Mouse (Mus musculus): Measurements from ENCODE around the gene Socs5. TPM values are rescaled to one million over a fixed set of nuclear protein-coding genes. Genes with fewer than 3 reads are reported as not detected.
A peak's percentile ranks its signal among the peaks of the same experiment; 100 is the strongest.

The Socs5 gene
- polyA plus RNA-seq, 1 experiment from 2014 or later: 8.7 TPM

- H3K9ac ChIP-seq (ENCODE audit: low read length): no peak overlapping the region
- H3K4me3 ChIP-seq (replicated peaks; ENCODE audit: low read length): no peak overlapping the region
- no peak overlapping the region for H3K4me2 ChIP-seq (ENCODE audit: low read depth, low read length)
- no peaks in the 10 kb centered on the region for H3K36me3 ChIP-seq (ENCODE audit: control insufficient read depth, insufficient read depth, low read length)
- no peak overlapping the region for H3K27ac ChIP-seq (ENCODE audit: low read length)
- H3K9me3 ChIP-seq (replicated peaks; ENCODE audit: control insufficient read depth, low read length): no peaks in the 10 kb centered on the region; the same call in 1 of the 2 replicates
- WGBS: 77% methylated on average over 8 of the region's 8 CpGs
- peaks cover 11% of the 10 kb centered on the region for H3K4me1 ChIP-seq (ENCODE audit: control insufficient read depth, insufficient read depth, low read length)
- no peak for ATAC-seq (ENCODE audit: insufficient read depth, low FRiP score)
- H3K27me3 ChIP-seq (ENCODE audit: control insufficient read depth, insufficient read depth, low read length): no peaks in the 10 kb centered on the region; the same call in 1 of the 2 replicates
These were observed 74.3 kb downstream of the Socs5 start for GRCm38 (mm10) chr17:87181683-87182346.

DNA sequence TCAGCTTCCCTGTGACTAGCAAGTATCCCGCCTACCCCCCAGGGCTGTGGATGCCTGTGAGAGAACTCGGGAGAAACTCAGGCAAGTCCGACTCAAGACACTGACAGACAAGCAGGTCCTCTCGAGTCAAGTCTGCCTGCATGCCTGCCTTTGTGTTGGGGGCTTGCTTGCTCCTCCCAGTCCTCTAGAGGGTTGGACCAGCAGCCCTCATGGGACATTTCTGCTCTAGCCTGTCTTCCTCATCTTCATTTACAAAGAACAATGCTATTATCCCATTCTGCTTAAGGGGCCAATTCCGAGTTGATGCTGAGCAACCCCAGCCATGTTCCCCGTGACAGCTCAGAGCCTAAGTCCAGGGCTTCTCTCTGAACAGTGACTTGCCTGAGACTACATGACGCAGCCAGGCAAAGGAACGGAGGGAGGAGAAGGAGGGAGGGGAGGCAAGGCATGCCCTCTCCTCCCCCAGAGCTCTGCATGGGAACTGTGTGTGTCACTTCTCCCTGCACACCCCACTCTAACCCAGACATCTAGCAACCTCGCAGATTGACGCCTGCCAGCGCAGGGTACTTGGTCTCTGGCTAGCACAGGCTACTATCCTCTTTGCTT lies 78.1 kb downstream of the Socs5 start:
- no peak overlapping the region for H3K4me2 ChIP-seq (ENCODE audit: low read depth, low read length)
- H3K4me3 ChIP-seq (replicated peaks; ENCODE audit: low read length): no peak overlapping the region
- no peaks in the 10 kb centered on the region; the same call in 1 of the 2 replicates for H3K4me1 ChIP-seq (ENCODE audit: control insufficient read depth, insufficient read depth, low read length)
- no peak overlapping the region for H3K27ac ChIP-seq (ENCODE audit: low read length)
- no peaks in the 10 kb centered on the region; the same call in 1 of the 2 replicates for H3K27me3 ChIP-seq (ENCODE audit: control insufficient read depth, insufficient read depth, low read length)
- H3K36me3 ChIP-seq (ENCODE audit: control insufficient read depth, insufficient read depth, low read length): no peaks in the 10 kb centered on the region
- H3K9me3 ChIP-seq (replicated peaks; ENCODE audit: control insufficient read depth, low read length): no peaks in the 10 kb centered on the region; the same call in 1 of the 2 replicates
- H3K9ac ChIP-seq (ENCODE audit: low read length): peak overlapping the region; percentile 14; the same call in 1 of the 2 replicates
- 50% methylated on average over 11 of the region's 11 CpGs for WGBS
- ATAC-seq (ENCODE audit: insufficient read depth, low FRiP score): no peak

GRCm38 (mm10) chr17:87187005-87187404 lies 79.5 kb downstream of the Socs5 start:
- Histone ChIP-seq H3K4me2 (ENCODE audit: low read depth, low read length) (no peak overlapping the region), H3K4me1 (ENCODE audit: control insufficient read depth, insufficient read depth, low read length) (no peaks in the 10 kb centered on the region; the same call in 1 of the 2 replicates), H3K27me3 (ENCODE audit: control insufficient read depth, insufficient read depth, low read length) (no peaks in the 10 kb centered on the region; the same call in 1 of the 2 replicates), H3K9ac (ENCODE audit: low read length) (no peak overlapping the region), H3K36me3 (ENCODE audit: control insufficient read depth, insufficient read depth, low read length) (no peaks in the 10 kb centered on the region), H3K4me3 (replicated peaks; ENCODE audit: low read length) (no peak overlapping the region), H3K27ac (ENCODE audit: low read length) (no peak overlapping the region), H3K9me3 (replicated peaks; ENCODE audit: control insufficient read depth, low read length) (peaks cover under 1% of the 10 kb centered on the region; the same call in 1 of the 2 replicates)
- WGBS: 73% methylated on average over 17 of the region's 17 CpGs
- ATAC-seq (ENCODE audit: insufficient read depth, low FRiP score): no peak

Small RNA genes lying within 50 kb of the gene (microRNA-seq; reads per million reads assigned to microRNA genes)
- gene Gm22346: not detected

Other genes with a start within 250 kb of the Socs5 start
- gene Tmem247, start 190.3 kb upstream of the Socs5 start, polyA plus RNA-seq (2015; fragmentation: Nextera tagmentation; extraction: Ambion mirVana): not detected in 2 replicates
- gene Atp6v1e2, start 159.8 kb upstream of the Socs5 start, polyA plus RNA-seq (2015; fragmentation: Nextera tagmentation; extraction: Ambion mirVana): 0.18 TPM in 1 of 2 replicates, not detected in the other
- 9.0 and 11.1 TPM in 2 replicates for gene Rhoq, start 144.6 kb upstream of the Socs5 start, polyA plus RNA-seq (2015; fragmentation: Nextera tagmentation; extraction: Ambion mirVana)
- gene Pigf, start 82.3 kb upstream of the Socs5 start, polyA plus RNA-seq (2015; fragmentation: Nextera tagmentation; extraction: Ambion mirVana): 51.8 and 52.4 TPM in 2 replicates
- gene Cript, start 82.1 kb upstream of the Socs5 start, polyA plus RNA-seq (2015; fragmentation: Nextera tagmentation; extraction: Ambion mirVana): 115 and 120 TPM in 2 replicates
- 132 and 136 TPM in 2 replicates for gene Mcfd2, start 158.3 kb downstream of the Socs5 start, polyA plus RNA-seq (2015; fragmentation: Nextera tagmentation; extraction: Ambion mirVana)
- gene Ttc7, start 175.2 kb downstream of the Socs5 start, polyA plus RNA-seq (2015; fragmentation: Nextera tagmentation; extraction: Ambion mirVana): 10.7 and 11.1 TPM in 2 replicates

All from stomach, embryonic 16.5 days (tissue).